Mouse (Mus musculus) c-Kit-positive CD71-negative TER-119-negative erythroid progenitor cells, embryonic 14.5 days (primary cell): ENCODE measurements around the gene Hist1h1a.
A peak's percentile ranks its signal among the peaks of the same experiment; 100 is the strongest.
"Not testable (repeated sequence)": the region's sequence is repeated elsewhere in the genome, so short reads cannot be mapped to it uniquely, and the experiment has no call there.

Source experiments
- DNase-seq: peaks from one replicate; pipeline ENCODE4 v3.0.0-alpha.2; 2013; ENCODE audit warnings: low read depth

The Hist1h1a gene

GRCm38 (mm10) chr13:23744421-23745380 lies 18.8 kb upstream of the Hist1h1a start:
- no peak for DNase-seq

GRCm38 (mm10) chr13:23745381-23746161 lies 17.9 kb upstream of the Hist1h1a start, which contains the start of gene Hist1h3c:
TSS of gene Hist1h3c (minus strand) at chr13:23745602.
- DNase-seq = peak; percentile 89

- DNase-seq = peak; percentile 82
Observed at GRCm38 (mm10) chr13:23746201-23747080, 17.0 kb upstream of the Hist1h1a start, which contains the start of gene Hist1h2bb. TSS of gene Hist1h2bb (plus strand) at chr13:23746734.

- DNase-seq = no peak
Observed at GRCm38 (mm10) chr13:23747081-23747891, 16.2 kb upstream of the Hist1h1a start.

GRCm38 (mm10) chr13:23747892-23748288 lies 15.6 kb upstream of the Hist1h1a start:
- DNase-seq = no peak

- no peak for DNase-seq
Observed at GRCm38 (mm10) chr13:23749563-23750121, 13.8 kb upstream of the Hist1h1a start.

- not testable (repeated sequence) for DNase-seq
Observed at GRCm38 (mm10) chr13:23750839-23751477, 12.5 kb upstream of the Hist1h1a start, which contains the start of gene Hist1h2ab. TSS of gene Hist1h2ab (plus strand) at chr13:23751126.

- DNase-seq = no peak
Observed at GRCm38 (mm10) chr13:23751478-23751956, 11.9 kb upstream of the Hist1h1a start.

- DNase-seq = peak; percentile 89
Observed at GRCm38 (mm10) chr13:23752067-23752741, 11.3 kb upstream of the Hist1h1a start, which contains the start of gene Hist1h3b. TSS of gene Hist1h3b (plus strand) at chr13:23752267.

- no peak for DNase-seq
Observed at GRCm38 (mm10) chr13:23752742-23753172, 10.7 kb upstream of the Hist1h1a start.

GRCm38 (mm10) chr13:23753314-23754078 lies 10.0 kb upstream of the Hist1h1a start:
- DNase-seq = no peak

- no peak for DNase-seq
Observed at GRCm38 (mm10) chr13:23755000-23755399, 8.5 kb upstream of the Hist1h1a start.

GRCm38 (mm10) chr13:23756790-23757189 lies 6.7 kb upstream of the Hist1h1a start, which contains the start of gene Hist1h4b:
TSS of gene Hist1h4b (plus strand) at chr13:23757013.
- DNase-seq = peak; percentile 95

- DNase-seq = no peak
Observed at GRCm38 (mm10) chr13:23757211-23757773, 6.2 kb upstream of the Hist1h1a start.

GRCm38 (mm10) chr13:23757921-23758320 lies 5.5 kb upstream of the Hist1h1a start:
- no peak for DNase-seq

GRCm38 (mm10) chr13:23759251-23759771 lies 4.2 kb upstream of the Hist1h1a start:
- no peak for DNase-seq

- no peak for DNase-seq
Observed at GRCm38 (mm10) chr13:23759916-23760239, 3.6 kb upstream of the Hist1h1a start.
